Mouse (Mus musculus) mouse trophoblast stem cell (cell line): Measurements from ENCODE around the gene Rhbdd1.

Source experiments
- in situ Hi-C, 2 experiments: fragments of 300-500 bp; cut with MseI, MboI; formaldehyde crosslinking; loops; 2 replicates in 1 of 2; 3 replicates in 1 of 2; pipeline ENCODE4 v1.15.1; 2025

Rhbdd1 gene

GRCm38 (mm10) chr1:82291151-82291797 lies 25.0 kb upstream of the Rhbdd1 start, which contains the start of gene Irs1:
Irs1 (minus strand) TSS chr1:82291416.
- in situ Hi-C loops: loop anchor here (10.0 to 25.0 kb wide), 4 partner anchors 144 to 979 kb away; no protein-coding TSS in a partner anchor

DNA sequence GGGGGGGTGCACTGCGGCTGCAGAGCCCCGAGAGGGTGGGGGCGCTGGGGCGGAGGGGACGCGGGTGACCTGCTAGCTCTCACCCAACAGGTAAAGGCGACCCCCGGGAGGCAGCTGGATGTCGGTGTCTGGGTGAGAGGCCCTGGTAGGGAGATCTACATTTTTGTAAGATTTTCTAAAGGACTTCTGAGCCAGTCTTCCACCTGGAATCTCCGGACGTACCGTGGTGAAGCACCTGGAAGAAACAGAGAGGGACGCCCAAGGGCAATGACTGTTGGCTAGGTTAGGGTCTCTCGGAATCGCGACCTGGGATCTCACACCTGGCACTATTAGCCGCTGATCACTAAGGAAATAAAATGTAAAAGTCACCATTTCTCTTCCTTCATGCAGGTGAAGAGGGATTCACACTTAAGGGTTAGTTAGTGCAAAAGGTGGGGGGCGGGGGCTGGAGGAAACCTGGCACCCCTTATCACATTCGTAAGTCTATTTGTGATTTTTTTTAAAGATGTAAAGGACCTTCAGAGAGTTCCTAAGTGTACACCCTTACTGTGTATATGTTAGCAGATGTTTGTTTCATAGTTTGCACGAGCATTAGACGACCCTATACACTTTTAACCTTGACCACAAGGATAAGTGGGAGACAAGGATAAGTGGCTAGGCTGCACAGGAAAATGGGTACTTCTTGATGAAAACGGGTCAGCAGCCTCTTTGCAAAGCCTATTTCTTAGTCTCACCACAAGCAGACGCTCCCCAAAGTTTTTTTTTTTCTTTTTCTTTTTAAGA lies 24.1 kb upstream of the Rhbdd1 start:
- in situ Hi-C loops: loop anchor here (10.0 to 25.0 kb wide), 4 partner anchors 143 to 980 kb away; no protein-coding TSS in a partner anchor

GRCm38 (mm10) chr1:82292771-82293170 lies 23.5 kb upstream of the Rhbdd1 start:
- in situ Hi-C loops: loop anchor here (10.0 to 25.0 kb wide), 4 partner anchors 142 to 980 kb away; no protein-coding TSS in a partner anchor

DNA sequence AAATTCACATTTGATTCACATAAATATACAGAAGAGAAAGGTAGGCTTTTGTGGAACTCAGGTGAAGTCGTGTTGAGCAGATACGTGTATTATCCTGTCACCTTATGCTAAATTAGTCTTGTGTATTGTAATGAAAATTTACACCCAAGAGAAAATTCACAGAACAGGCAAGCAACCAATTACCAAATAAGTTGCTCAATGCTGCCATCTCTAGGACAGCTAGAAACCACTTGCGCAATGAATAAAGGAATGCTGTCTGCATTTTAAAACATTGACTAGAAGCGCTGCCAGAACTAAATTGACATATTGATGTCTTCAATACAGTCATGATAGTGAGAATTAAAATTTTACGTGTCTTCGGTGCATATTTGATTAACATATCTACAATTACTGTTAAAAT lies 22.1 kb upstream of the Rhbdd1 start:
- in situ Hi-C loops: loop anchor here (10.0 to 25.0 kb wide), 4 partner anchors 141 to 982 kb away; no protein-coding TSS in a partner anchor

DNA sequence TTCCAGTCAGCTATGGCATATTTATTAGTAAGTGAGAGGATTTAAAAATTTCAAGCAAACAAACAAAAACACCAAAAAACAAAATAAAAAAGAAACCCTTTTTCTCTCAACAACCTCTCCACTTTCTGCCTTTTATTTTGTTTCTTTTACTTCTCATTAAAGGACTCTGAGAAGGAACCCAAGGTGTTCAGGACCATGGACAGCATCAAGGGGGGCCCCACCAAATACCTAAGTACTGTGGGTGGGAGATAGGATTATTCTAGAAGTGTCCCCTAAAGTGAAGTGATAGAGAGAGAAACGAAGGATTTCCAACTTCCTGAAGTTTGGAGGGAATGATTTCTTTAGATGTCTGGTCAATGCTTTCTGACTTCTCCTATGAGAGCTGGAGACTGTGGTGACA lies 17.7 kb upstream of the Rhbdd1 start:
- in situ Hi-C loops: loop anchor here (10.0 to 25.0 kb wide), 4 partner anchors 136 to 986 kb away; no protein-coding TSS in a partner anchor

GRCm38 (mm10) chr1:82304483-82304882 lies 11.8 kb upstream of the Rhbdd1 start:
- in situ Hi-C loops: no loop called here

- in situ Hi-C loops: no loop called here
These were observed 484 bp downstream of the Rhbdd1 start for GRCm38 (mm10) chr1:82316746-82317126.

GRCm38 (mm10) chr1:82320456-82320855 lies 4.2 kb downstream of the Rhbdd1 start:
- in situ Hi-C loops: no loop called here

- in situ Hi-C loops: no loop called here
These were observed 4.6 kb downstream of the Rhbdd1 start for GRCm38 (mm10) chr1:82320864-82321263.

- in situ Hi-C loops: no loop called here
These were observed 5.2 kb downstream of the Rhbdd1 start for GRCm38 (mm10) chr1:82321441-82321840.

GRCm38 (mm10) chr1:82324131-82324785 lies 8.0 kb downstream of the Rhbdd1 start:
- in situ Hi-C loops: no loop called here

DNA sequence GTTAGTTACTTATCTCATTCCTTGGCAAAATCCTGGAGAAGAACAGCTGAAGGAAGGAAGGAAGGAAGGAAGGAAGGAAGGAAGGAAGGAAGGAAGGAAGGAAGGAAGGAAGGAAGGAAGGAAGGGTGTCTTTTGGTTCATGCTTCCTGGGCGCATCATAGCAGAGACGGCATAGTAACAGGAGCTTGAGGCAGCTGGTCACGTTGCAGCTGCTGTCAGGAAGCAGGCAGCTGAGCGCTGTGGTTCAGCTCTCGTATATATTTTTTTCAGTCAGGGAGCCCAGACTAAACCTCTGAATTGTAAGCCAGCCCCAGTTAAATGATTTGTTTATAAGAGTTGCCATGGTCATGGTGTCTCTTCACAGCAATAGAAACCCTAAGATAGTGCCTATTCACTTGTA lies 9.9 kb downstream of the Rhbdd1 start:
- in situ Hi-C loops: no loop called here

DNA sequence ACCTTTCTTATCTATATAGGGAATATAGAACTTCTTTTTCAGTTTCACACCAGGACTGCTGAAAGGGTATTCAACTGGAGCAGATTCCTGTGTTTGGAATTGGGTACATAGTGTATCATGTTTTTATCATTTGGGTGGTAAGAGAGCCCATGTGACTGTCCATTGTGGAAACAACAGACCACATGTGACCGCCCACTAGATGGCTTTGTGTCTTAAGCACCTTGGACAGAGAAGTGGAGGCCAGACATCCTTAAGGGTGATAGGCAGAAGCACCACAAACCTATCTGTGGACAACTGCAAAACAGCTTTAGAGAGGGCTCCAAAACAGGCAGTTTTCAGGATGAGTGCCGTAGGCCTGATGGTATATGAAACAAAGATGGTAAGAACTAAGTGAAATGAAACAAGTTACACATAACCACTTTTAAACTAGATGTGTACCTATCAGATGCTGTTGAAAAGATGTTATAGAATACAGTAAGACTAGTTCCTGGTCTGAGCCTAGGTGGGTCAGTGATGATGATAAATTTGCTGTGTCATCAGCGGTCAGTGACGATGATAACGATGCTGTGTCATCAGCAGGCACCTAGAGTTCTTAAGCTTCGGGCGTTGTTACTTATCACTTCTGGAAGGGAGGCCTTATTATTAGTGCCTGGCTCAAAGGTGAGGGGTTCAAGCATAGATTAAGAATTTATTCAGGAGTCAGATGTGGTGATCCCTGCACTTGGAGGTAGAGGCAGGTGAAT lies 12.0 kb downstream of the Rhbdd1 start:
- in situ Hi-C loops: no loop called here

GRCm38 (mm10) chr1:82329237-82329953 lies 13.1 kb downstream of the Rhbdd1 start:
- in situ Hi-C loops: no loop called here

DNA sequence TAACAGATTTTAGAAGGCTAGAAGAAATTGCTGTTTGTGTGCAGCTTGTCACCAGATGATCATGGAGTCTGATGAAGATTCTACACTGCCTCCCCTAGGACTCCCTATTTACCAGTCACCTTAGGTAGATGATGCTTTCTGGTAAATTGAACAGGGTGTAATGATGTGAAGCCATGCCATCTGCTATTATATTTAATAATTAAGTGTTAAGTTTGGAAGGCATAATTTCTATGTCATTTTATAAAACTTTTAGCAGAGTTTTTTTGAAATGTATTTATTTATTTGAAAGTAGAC lies 13.6 kb downstream of the Rhbdd1 start:
- in situ Hi-C loops: no loop called here

GRCm38 (mm10) chr1:82334506-82334905 lies 18.3 kb downstream of the Rhbdd1 start:
- in situ Hi-C loops: no loop called here

- in situ Hi-C loops: no loop called here
These were observed 36.8 kb downstream of the Rhbdd1 start for GRCm38 (mm10) chr1:82353089-82353488.

- in situ Hi-C loops: no loop called here
These were observed 37.5 kb downstream of the Rhbdd1 start for GRCm38 (mm10) chr1:82353755-82354154.

DNA sequence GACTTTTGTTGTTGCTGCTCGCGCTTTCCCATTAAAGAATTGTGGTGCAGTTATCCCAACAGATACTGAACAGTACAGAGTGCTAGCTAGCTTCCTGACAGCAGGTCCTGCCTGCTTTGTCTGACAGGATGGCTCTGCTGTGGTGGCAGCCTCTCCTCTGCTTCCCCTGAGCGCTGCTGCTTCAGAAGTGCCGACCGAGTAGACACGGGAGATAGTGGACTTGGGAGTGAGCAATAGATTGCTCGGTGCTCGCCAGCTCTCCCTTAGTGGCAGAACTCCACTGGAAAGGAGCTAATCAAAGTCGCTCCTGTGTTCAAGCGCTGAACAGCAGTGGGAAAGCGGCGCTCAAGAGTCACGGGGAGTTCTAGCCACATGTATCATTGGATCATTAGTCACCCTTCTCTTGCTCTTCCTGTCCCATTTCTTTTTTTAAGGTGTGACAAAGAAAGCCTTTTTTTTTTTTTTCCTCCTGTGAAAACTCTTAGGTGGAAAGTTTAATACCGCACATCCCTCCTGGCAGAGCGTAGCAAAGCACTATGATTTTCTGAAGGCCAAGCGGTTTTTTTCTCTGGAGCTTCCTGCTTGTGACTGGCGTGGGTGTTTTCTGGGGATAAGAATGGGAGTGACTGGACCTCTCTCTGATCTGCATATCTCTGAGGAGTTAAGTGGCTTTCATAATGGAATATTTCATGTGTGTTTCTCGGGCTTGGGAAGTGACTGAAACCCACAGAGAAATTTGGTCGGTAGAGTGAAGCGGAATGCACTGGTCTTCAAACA lies 42.8 kb downstream of the Rhbdd1 start:
- in situ Hi-C loops: no loop called here

- in situ Hi-C loops: no loop called here
These were observed 43.4 kb downstream of the Rhbdd1 start for GRCm38 (mm10) chr1:82359648-82360026.
